Mouse (Mus musculus) thymus, postnatal 4 days (tissue): ENCODE measurements around the gene Sp9.

Experiments used
- DNase-seq: peaks from one replicate; pipeline ENCODE4 v3.0.0; 2021

Sp9 gene

DNA sequence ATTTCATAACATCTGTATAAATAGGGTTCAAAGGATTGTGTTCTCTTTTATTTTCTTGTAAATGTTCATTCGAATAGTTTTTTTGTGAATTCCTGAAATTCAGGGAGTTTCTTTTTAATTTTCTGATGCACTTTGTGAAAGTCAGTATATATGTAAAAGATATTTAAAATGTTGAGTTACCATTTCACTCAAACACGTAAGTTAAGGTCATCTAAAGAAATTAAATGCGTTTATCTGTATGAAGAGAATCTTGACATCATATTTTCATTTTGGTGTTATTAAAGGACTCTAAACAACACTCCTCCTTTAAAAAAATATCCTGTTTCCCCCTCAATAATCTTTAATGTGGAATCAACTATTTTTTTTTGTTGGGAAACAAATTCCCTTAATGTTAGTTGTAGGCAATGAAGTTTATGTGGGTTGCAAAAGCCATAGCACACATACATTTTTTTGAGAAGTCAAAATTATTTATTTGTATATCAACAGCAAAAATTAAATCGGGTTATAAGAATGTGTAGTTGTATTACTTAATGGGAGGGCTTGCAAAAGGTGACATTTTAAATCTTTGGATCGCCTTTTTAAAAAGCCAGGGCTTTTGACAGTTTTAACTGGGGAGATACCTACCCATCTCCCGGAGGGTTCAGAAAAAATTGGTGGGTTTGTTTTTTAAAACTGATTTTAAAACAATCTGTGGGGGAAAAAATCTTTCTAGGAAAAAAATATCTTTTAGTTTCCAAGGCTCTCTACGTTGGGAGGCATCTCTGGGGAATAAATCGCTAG is 3.7 kb downstream of the Sp9 start:
- DNase-seq, result no peak

DNA sequence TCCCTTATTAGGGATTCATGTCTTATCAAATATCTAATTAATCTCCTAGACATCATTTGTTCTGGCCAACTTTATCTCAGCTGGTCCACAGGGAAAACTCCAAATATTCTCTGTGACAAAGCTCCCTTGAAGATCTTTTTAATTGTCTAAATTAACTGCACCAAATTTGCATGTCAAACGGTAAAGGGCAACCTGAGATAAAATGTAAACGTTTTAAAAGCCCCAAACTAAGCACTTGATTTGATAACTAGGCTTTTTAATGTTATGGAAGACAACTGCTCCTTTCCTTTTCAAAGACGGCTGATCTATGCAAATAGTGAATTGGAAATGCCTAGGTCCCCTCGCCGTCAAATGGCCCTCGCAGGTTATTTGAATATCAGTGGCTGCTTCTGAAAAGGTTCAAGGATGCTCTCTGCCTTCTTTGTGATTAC is 4.4 kb downstream of the Sp9 start:
- DNase-seq, result peak; percentile 27

DNA sequence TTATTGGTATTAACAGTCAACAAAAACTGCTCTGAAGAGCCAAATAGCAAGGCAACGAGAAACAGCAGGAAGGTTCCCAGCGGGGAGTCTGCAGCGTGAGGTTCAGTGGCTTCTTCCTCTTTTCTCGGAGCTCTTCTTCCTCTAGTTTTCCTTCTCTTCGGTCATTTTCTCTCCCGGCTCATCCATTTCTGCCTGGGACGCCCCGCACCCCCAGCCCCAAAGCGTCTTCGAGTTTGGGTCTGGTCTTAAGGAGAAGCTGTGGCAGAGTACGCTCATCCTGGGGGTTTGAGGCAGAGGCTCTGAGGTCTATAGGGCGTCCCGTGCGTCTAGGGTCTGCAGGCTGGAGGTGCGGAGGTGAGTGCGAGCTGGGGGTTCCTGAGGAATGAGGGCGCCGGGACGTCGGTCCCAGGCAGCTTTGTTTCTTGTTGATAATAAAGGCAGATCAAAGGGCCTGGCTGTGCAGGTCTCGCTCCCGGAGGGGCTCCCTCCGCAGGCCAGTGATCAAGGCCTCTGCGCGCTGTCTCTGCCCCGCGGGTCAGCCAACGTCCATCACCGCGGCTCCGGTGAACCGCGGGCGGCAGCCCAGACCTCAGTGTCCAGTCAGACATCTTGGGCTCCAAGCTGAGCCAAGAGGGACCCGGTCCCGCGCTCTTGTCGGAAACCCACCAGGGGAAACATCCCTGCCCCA is 5.4 kb downstream of the Sp9 start:
- peak; percentile 50 for DNase-seq

DNA sequence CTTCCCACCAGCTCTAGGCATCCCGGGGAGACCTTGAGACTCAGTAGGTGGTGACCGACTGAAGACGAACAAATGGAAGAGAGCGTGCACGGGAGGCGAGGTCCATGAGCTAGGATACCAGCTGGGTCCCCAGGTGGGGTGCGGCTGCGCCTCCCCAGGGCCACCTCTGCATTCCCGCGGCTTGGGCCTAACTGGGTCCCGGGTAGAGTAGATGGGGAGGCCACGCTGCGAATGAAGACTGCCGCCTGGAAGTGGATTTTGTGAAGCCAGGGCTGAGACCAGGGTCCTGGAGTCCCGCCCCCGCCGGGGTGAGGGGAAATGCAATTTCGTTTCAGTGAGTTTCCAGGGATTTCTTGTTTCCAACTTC is 6.0 kb downstream of the Sp9 start:
- no peak for DNase-seq

DNA sequence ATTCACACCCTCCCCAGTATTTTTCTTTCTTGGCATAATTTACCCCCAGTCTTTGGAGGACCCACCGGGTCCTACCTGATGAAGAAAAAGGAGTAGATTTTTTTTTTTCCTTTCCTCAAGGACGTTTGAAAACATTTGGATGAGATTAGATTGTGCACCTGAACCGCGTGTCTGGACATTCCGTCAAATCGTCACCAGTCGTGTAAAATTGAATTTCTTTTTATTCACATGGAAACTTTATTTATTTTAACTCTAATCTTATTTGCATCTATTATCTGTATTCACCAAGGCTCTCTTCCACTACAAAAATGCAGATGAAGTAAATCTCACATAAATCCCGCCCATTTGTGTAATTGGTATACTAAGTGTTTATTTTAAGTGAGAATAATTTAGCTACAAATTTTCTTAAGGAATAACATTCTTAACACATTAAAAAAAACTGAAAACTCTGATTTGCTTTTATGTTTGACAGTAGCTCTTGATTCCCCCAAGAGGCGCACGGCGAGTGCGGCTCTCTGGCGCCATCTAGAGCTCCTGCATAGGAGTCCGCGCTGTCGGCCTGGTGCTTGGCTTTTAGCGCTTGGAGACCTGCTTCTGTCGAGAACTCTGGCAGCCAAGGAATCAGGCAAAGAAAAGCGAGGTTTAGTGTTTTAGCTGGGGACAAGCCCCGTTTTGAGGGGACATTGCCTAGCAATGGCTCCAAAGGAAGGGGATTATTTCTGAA is 6.6 kb downstream of the Sp9 start:
- DNase-seq, result peak; percentile 96

DNA sequence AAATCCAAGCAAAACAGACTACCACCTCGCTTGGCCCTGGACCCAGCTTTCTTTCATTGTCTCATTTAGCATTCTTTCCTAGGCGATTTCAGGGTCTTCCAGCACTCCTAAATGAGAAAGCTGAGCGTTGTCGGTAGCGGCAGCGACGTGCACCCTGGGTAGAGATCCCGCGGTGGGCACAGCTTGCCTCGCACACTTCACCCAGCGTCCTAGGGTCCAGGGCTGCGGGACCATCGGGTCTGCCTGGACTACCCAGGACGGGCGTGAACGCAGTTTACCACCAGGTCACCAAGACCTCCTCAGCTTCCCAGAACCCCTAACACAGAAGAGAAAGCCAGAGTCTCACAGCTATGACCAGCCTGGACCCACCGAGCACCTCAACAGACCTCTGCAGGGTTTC is 7.1 kb downstream of the Sp9 start:
- DNase-seq, result peak; percentile 31

DNA sequence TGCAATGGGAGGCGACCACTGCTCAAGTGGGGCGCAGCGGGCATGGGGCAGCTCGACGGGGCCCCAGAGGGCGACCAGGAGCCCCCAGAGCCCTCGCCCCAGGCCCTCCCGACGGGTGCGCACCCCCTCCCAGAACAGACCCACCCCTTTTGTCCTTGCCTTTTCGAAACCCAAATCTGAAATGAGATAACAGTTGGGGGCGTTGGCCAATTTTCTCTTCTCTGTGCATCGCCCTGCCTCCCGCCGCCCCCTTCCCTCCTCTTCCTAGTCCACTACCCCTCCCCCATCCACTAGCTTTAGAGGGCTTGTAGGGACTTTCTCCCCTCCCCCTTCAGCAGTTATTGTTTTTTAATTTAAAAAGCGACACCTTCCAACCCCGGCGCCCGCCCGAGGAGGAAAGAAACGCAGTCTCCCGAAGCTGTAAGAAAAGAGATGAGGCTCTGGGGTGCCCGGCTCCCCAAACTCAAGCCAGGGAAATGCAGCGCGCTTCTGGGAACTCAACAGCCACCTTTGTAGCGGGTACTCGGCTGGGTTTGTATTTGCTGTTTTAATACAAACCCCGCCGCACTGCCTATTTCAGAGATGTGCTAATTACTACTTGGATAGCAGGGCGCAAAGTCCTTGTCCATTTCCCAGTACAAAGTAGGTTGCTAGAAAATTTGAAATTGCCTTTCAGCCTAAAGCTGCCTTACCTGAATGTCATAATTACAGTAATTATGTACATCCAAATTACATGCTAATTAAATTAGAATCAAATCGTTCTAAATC is 7.7 kb downstream of the Sp9 start:
- DNase-seq, result peak; percentile 26

DNA sequence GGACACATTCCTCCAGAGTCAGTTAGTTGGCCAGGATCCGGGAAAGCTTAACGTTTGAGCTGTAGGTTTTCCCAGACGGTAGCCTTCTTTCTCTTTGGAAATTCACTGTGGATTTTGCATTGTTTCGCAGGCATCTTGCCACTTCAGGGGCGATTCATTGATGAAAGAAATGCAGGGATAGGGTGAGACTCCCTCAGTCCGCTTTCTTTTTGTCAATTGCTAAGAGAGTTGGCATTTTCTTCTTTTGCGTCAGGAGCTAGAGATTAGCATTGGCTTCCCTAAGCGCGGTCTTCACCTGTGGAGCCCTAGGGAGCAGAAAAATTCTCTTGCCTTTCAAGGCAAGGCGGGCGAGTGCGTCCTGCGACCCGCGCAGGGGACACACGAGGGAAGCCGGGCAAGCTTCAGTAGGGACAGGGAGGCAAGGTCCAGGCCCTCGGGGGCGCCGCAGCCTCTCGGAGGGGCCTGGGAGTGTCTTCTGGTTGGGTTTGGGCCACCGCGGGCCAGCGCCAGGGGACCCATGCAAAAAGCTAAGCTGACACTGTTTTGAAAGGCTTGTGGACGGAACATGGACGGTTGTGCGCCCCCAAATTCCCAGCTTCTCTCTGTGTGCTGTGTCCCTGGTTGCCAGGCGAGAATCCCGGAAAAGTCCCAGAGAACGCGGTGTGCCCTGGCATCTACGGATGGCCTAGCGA is 8.8 kb downstream of the Sp9 start:
- peak; percentile 38 for DNase-seq

DNA sequence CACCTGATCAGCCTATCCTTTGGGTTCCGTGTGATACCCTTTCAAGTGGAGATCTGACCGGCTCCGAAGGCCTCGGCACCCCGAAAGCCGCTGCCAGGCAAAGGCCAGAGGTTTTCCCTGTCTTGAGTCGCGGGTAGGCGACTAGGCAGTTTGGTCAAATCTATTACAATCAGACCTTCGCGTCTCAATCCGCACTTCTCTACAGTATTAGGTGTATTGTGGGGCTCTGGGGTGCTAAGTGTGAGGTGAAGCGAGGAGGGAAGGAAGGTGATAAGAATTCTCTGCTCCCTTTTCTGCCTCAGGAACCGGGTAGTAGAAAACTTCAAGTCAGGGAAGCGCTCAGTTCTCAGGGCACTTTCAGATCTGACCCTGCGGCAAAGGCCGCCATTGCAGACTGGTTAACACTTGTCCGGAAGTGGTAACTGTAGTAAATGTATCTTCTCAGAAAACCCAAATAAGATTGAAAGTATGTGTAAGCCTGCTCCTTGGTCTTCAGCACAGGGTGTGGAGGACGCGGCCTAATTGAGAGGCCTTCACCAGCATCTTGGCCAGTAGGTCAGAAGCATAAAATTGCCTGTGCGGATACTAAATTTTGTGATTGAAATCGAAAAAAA is 9.4 kb downstream of the Sp9 start:
- DNase-seq, result no peak

DNA sequence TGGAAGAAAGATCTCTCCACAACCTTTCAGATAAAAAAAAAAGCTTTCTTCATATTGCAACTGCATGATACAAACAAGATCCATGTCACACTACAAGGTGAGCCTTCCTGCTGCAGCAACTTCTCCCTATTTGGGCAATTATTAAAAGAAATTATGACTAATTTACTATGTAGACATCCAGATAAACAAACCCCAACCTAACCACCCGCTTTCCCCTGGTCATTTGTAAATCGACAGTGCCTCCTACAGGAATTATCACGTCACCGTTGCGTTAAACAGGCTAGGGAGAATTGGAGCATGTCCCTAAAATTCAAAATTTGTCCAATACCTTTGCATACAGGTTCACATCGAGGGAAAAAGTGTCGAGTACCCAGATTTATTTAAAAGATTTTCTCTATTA is 10.0 kb downstream of the Sp9 start:
- DNase-seq, result no peak

DNA sequence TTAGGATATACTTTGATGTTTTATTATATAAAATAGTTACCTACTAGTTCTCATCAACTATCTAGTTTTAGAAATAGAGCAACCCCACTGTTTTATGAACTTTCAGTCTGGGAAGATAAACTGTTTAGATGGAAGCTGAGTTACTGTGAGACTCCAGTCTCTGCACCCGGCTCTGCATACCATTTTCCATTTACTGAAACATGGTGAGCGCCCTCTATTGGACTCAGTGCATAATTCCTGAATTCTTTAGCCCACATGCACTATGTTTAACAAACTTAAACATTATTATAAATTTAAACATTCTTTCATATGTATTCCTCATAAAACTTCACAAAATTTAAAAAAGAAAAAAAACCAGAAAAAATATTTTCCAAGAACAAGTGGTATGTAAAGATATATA is 13.9 kb downstream of the Sp9 start:
- DNase-seq, result peak; percentile 25

DNA sequence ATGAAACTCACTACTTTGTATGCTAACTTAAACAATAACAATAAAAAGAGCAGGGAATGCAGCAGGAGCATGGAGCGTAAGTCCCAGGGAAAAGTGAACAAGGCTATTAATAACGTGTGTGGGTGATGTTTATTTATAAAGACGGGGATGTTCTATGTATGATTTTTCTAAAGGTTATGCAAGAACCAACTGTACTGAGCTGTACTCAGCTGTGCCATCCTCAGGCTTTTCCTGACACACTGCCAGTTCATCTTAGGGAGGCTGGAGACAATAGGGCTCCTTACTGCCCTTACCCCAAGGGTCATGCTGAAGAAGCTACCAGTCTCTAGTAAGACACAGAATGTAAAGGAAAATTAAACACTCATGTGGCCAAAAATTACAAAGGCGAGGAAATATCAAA is 19.4 kb downstream of the Sp9 start:
- DNase-seq, result no peak

DNA sequence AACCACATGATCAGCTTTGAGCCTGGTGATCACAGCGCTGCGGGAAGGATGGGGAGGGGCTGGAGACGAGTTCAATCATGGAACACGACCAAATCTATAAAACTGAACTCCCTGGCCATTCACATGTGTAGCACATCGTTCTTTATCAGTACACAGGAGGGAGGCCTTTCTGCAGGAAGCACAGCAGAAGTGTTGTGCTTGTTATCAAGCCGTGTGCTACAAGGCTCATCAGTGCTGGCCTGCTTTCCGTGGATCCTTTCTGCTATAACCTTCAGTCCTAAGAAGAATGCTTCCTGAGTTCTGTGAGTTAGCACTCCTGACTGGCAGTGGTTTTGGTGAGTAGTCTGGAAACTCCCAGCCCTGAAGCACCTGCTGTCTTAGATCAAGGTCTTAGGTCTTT is 23.3 kb downstream of the Sp9 start:
- DNase-seq, result no peak

DNA sequence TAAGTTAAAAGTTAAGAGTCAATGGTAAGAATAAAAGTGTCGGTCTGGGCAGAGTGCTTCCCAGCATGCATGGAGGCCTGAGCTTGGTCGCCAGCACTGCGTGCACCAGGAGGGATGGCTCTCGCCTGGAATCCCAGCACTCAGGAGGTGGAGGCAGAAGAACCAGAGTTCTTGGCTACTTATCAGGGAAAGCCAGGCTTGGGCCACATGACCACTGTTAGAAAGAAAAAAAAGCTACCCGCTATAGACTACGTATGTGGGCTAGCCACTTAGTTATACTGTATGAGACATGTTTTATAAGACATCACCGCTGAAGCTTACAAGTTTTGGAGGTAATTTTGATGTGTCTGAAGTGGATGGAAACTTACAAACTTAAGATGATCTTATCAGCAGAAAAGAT is 26.4 kb downstream of the Sp9 start:
- no peak for DNase-seq

DNA sequence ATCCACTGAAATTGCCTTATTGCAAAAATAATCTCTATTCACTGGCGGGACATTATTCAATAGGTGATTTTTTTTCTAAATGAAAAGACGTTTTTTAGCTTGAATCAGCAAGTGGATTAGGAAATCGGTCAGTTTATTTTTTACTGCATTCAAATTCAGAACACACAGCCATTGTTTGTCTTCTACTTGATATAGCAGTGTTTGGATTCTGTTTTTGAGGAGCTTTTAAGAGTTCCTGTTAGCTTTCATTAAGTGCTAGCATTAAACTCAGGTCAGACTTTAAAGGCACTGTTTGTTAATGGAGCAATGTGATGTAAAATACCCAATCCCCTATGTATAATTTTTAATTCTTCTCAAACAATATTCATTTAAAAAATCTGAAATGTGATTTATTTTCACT is 27.1 kb downstream of the Sp9 start:
- no peak for DNase-seq

DNA sequence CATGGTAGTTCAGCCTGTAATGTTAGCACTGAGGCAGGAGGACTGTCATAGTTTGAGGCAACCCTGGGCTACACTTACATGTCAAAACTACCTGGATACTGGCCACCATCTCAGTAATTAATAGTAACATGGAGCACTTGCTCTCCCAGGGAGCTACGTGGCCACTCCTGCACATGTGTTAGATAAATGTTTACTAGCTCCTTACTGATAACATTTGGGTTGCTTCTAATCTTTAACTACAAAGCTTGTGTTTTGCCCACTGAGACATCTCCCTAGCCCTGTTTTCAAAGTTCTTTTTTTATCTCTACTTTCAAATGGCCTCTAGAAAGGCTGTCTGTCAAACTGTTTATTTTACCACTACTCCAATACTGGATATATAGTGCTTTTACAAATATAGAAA is 30.3 kb downstream of the Sp9 start:
- DNase-seq, result no peak

DNA sequence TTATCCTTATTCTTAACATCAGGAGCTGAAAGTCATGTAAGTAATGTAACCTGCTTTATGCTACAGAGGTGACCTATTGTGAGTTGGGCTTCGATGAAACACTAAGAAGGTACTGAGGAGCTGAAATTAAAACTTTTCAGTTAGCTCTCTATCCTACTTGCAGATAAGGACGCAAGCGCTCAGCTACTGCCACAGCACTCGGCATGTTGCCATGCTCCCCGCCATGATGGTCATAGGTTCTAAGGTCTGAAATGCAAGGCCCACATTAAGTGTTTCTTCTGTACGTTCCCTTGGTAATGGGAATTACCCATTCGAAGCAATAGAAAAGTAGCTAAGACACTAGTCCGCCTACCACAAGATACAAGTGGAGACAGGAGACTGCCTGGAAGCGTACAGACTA is 31.0 kb downstream of the Sp9 start:
- DNase-seq, result no peak

DNA sequence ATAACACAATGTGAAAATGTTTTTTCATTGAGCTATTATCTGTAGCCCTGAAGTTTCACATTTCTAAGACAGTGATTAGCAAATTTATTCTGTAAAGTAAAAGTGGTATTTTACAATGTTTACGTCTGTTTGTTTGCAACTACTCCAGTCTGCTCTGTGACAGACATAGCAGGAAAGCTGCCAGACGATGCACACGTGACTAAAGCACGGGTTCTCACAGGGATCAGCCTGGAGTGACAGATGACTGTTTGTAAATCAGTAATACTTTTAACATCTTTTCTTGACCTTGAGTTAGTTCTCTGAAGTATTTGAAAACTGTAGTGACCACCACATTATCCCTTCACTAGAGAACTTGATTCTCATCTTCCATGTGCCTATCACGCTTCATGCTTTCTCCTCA is 32.8 kb downstream of the Sp9 start:
- DNase-seq, result no peak

DNA sequence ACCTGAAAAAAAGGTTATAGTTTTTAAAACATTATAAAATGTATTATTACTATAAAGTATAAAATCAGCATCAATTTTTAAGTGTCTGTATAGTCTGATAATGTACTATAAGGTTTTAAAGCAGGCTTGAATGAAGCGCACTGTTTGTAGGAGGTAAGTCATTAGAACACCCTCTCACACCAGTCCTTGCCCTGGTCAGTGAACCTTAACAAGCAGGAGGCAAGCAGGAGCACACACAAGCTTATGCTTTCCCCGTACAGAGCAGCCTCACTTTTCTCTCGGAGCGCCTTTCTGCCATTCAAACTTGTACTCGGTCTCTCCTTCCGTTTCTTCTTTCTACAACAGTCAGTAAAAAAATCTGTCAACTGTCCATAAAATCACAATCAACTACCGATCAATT is 34.3 kb downstream of the Sp9 start:
- no peak for DNase-seq

DNA sequence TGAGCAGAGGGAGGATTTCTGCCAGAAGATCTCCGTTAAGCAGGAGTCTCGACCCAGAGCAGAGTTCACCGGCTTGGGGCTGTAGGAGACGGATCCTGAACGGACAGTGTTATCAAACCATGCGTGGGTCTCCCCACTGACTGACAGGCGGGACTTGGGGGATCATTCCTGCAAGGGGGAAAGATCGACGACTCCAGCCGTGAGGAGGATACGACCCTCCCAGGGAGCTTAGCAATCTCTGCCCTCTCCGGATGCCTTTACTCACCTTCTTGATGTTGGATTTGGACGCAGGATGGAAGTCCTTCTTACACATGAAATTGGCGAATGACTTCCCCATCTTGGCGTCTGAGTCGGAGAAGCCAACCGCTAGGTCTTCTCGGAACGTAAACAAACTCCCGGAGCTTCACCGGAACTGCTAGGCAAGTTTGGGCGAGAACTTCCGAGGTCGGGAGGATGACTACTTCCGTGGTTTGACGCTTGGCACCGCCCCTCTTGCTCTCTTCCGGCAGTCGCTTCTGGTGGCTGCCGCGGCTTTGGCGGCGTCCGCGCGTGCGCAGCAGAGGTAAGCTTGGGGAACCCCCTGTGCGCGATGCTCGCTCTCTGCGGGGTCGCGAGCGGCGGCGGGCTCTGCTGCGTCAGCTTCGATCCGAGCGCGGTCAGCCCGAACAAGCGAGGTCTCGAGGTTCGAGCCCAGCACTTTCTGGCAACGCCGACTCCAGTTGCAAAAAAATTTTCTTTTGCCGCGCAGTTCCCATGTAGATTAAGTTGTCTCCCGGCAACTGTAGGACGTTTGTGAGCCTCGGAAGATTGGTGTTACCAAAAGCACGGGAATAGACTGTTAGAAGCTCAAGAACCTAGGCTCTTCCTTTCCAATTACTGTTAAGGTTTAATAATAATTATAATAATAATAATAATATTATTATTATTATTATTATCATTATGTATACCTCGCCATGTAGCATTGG is 40.7 kb downstream of the Sp9 start, which contains the start of the genes Scrn3 and Cir1:
Gene Scrn3 (plus strand): TSS at position 450 of the 965 bp plus-strand sequence.
Gene Cir1 (minus strand): TSS at position 550 of the 965 bp plus-strand sequence.
- DNase-seq, result peak; percentile 97

DNA sequence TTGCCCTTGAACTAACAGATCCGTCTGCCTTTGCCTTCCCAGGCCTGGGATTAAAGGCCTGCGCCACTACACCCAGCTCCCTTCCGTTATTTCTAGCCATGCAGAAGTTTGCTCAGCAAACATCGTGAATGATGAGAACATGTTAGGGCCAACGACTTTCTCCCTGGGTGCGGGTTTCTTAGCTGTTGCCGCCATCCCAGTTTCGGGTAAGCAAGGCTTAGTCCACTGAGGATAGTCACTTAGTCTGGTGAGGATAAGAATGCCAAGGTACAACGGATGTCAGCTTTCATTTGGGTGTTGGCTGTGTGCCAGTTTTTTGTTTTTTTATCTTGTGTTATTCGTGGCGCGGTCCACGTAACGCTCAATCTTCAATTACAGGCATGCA is 41.4 kb downstream of the Sp9 start:
- peak; percentile 36 for DNase-seq
